Mouse (Mus musculus) embryonic fibroblast, embryonic 13.5 days (primary cell): ENCODE results near the gene 4933414I15Rik.

ENCODE experiments used
- CTCF ChIP-seq: IDR thresholded peaks from 2 replicates; pipeline ENCODE4 v1.5.1; 2011; ENCODE audit warnings: mild to moderate bottlenecking, control low read depth, low read length, moderate library complexity, borderline replicate concordance; ENCODE audit not compliant: insufficient read depth
- POLR2A ChIP-seq: IDR thresholded peaks from 2 replicates; pipeline ENCODE4 v1.6.1; 2011; ENCODE audit warnings: low read depth, mild to moderate bottlenecking, control low read depth, low read length, moderate library complexity

DNA sequence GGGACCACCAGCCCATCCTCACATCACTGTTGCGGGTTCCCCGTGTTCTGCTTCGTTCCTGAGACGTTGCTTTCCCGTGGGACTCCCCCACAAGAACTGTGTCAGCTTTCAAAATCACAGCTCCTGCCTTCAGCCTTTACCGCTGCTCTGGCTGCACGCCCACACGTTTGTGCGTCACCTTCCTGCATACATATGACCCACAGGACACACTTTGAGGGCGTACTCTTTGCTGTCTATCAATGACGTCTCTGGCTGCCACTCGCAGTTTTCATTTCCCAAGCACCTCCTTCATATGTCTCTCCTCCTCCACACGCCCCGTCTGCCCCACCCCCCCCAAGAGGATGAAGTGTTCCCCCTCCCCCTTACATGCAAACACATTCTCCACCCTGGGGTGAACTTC, 8.7 kb upstream of the 4933414I15Rik start:
- TF ChIP-seq CTCF = no peak
- TF ChIP-seq POLR2A = no peak
